Mouse (Mus musculus) spleen, adult 2 months (tissue): Measurements from ENCODE around the gene Cecr2. TPM values are rescaled to one million over a fixed set of nuclear protein-coding genes. Genes with fewer than 3 reads are reported as not detected.

Experiments
- DNase-seq, 2 experiments: peaks; one replicate each; pipeline versions ENCODE4 v3.0.0 to v3.0.0-alpha.2; 2012 to 2021; ENCODE audit warnings: low spot score in 2 of 2, low read depth in 1 of 2
- H3K27ac ChIP-seq: fragments of 200-500 bp; 2 replicates; pipeline ENCODE4 v1.5.1; 2012; ENCODE audit warnings: low read length, inconsistent platforms; ENCODE audit not compliant: insufficient read depth
- H3K27me3 ChIP-seq: fragments of 200-500 bp; 2 replicates; pipeline ENCODE4 v1.6.1; 2012; ENCODE audit warnings: mild to moderate bottlenecking, moderate library complexity, low read length, inconsistent platforms; ENCODE audit not compliant: control insufficient read depth, insufficient read depth
- H3K36me3 ChIP-seq: fragments of 200-500 bp; 2 replicates; pipeline ENCODE4 v1.6.1; 2012; ENCODE audit warnings: mild to moderate bottlenecking, low read length, inconsistent platforms; ENCODE audit not compliant: control insufficient read depth, insufficient read depth
- H3K4me1 ChIP-seq: fragments of 200-500 bp; 2 replicates; pipeline ENCODE4 v1.6.1; 2011; ENCODE audit warnings: inconsistent platforms; ENCODE audit not compliant: control insufficient read depth, insufficient read depth, insufficient read length
- H3K4me3 ChIP-seq: fragments of 200-500 bp; 2 replicates; pipeline ENCODE4 v1.5.1; 2011; ENCODE audit warnings: mild to moderate bottlenecking, inconsistent platforms; ENCODE audit not compliant: insufficient read depth, insufficient read length; ENCODE audit errors: extremely low read depth
- CTCF ChIP-seq: fragments of 200-500 bp; IDR thresholded peaks from 2 replicates; pipeline ENCODE4 v1.5.1; 2011; ENCODE audit warnings: mild to moderate bottlenecking, inconsistent platforms; ENCODE audit not compliant: insufficient read depth, insufficient read length, insufficient replicate concordance; ENCODE audit errors: extremely low read depth
- POLR2A ChIP-seq: fragments of 200-500 bp; IDR thresholded peaks from 2 replicates; pipeline ENCODE4 v1.6.1; 2011; ENCODE audit warnings: low read depth, low read length, inconsistent platforms
- WGBS: fragments of 180-500 bp; shearing (Covaris S2); methylation state at CpG from one replicate; pipeline ENCODE4 v1.1.7; 2018; 5-methylcytosine and 5-hydroxymethylcytosine counted together
- polyA plus RNA-seq: library from polyadenylated mRNA; depleted of rRNA; stranded (reverse); fragments of >200 nt; gene quantifications from 2 replicates; pipeline ENCODE4 v1.2.3, GENCODE M21; 2012

Cecr2 gene
- polyA plus RNA-seq, 1 experiment, result 9.1 TPM

DNA sequence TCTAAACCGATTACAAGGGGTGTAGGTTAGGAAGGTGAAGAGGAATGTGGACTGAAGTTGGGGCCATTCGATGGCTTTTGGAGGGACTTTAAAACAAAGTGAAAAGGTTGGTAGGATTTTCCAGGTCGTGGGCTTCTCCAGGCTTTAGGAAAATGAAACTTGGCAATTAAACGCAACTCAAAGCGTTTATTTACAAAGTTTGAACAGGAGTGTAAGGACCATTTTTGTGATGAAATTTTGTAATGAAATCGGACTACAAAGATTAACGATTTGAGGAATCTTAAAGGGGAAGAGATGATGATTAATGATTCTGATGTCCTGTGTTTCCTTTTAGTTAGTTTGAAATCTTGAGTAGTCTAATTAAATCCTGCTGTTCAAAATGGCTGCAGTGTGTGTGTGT lies 1.7 kb downstream of the Cecr2 start:
- Histone ChIP-seq H3K4me3 (peak overlapping the region; percentile 21), H3K27me3 (peaks cover 3% of the 10 kb centered on the region), H3K27ac (no peak overlapping the region), H3K4me1 (peaks cover 6% of the 10 kb centered on the region), H3K36me3 (no peaks in the 10 kb centered on the region)
- no peak for TF ChIP-seq CTCF
- TF ChIP-seq POLR2A, result no peak
- DNase-seq, result no peak
- WGBS, result 20% methylated on average over 7 of the region's 7 CpGs

DNA sequence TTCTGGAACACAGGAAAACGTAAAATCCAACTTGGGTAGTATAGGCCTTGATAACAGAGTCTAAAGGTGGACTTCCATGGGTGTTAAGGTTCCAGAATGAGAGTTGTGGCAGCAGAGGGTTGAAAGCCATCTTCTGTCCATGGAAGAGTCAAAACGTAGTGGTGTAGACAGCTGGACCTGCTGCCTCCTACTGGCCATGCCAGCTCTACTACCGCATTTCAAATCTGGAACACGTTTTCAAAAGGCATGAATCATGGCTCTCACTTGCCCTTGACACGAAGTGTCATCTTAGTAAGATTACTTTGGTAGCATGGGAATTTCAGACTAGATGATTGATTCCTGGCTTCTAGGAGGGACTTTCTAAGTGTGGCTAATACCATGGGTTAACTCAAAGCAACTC lies 8.0 kb downstream of the Cecr2 start:
- H3K4me1 ChIP-seq, result no peaks in the 10 kb centered on the region; the same call in 1 of the 2 replicates
- DNase-seq, result peak in 1 of 2 experiments; percentile 52
- 37% methylated on average over 5 of the region's 5 CpGs for WGBS
- no peak overlapping the region for H3K4me3 ChIP-seq
- H3K27ac ChIP-seq, result no peak overlapping the region
- H3K27me3 ChIP-seq, result no peaks in the 10 kb centered on the region
- H3K36me3 ChIP-seq, result no peaks in the 10 kb centered on the region
- TF ChIP-seq CTCF, result peak; percentile 42; the same call in 1 of the 2 replicates
- TF ChIP-seq POLR2A, result no peak

DNA sequence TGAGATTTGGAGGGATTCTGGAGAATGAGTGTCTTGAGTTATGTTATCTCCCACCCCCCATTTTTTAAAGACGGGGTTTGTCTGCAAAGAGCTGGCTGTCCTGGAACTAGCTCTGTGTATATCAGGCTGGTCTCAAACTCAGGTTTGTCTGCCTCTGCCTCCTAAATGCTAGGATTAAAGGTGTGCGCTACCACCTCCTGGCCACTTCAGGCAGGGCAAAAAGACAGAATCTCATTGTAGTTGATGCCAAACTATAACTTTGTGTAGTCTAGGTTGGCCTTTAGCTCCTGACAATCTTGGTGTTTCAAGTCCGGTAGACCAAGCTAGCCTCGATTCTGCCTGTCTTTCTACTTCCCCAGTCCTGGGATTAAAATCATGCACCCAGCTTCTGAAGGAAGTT lies 8.7 kb downstream of the Cecr2 start:
- no peaks in the 10 kb centered on the region for H3K27me3 ChIP-seq
- H3K27ac ChIP-seq, result no peak overlapping the region
- 75% methylated on average over 4 of the region's 4 CpGs for WGBS
- no peak overlapping the region for H3K4me3 ChIP-seq
- H3K36me3 ChIP-seq, result no peaks in the 10 kb centered on the region
- H3K4me1 ChIP-seq, result no peaks in the 10 kb centered on the region; the same call in 1 of the 2 replicates
- TF ChIP-seq POLR2A (no peak), CTCF (peak; percentile 39; the same call in 1 of the 2 replicates)
- DNase-seq, result peak in 1 of 2 experiments; percentile 45

DNA sequence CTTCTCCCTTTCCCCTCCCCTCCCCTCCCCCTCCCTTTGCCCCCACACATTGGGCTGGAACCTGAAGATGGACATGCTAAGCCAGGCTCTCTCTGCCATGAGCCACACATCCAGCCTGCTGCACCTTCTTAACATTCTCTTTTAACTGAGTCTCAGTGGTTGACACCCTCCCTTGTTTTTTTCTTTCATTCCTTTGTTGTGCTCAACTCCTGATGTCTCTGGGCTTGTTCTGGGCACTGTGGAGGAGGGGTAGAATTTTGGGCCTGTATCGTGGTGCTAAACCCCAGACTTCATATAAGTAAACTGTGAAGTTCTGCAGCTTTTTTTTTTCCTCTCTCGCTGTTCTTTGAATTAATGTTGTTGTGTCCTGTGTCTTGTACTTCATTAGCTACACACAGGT lies 9.8 kb downstream of the Cecr2 start:
- 86% methylated on average over 2 of the region's 2 CpGs for WGBS
- no peaks in the 10 kb centered on the region for H3K4me1 ChIP-seq
- H3K27me3 ChIP-seq, result no peaks in the 10 kb centered on the region
- TF ChIP-seq POLR2A, result no peak
- TF ChIP-seq CTCF, result no peak
- no peak overlapping the region for H3K27ac ChIP-seq
- H3K4me3 ChIP-seq, result no peak overlapping the region
- H3K36me3 ChIP-seq, result no peaks in the 10 kb centered on the region
- no peak for DNase-seq

DNA sequence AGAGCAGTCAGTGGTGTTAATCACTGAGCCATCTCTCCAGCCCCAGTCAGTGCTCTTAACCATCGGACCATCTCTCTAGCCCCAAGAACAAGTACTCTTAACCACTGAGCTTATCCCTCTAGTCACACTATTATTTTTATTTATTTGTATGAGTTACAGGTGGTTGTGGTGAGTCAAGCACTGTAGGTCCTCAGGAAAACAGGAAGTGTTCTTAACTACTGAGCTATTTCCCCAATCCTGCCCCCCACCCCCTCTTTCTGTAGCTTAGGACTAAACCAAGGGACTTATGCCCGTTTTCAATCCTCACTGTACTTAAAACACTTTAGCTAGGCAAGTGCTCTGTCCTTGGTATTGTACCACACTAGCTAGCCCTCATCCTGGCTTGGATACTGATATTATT lies 17.2 kb downstream of the Cecr2 start:
- 48% methylated on average over 2 of the region's 2 CpGs for WGBS
- H3K4me1 ChIP-seq, result peaks cover 4% of the 10 kb centered on the region
- no peak for TF ChIP-seq CTCF
- no peak for TF ChIP-seq POLR2A
- H3K27me3 ChIP-seq, result no peaks in the 10 kb centered on the region
- H3K27ac ChIP-seq, result no peak overlapping the region
- no peak for DNase-seq
- H3K4me3 ChIP-seq, result no peak overlapping the region
- H3K36me3 ChIP-seq, result no peaks in the 10 kb centered on the region

DNA sequence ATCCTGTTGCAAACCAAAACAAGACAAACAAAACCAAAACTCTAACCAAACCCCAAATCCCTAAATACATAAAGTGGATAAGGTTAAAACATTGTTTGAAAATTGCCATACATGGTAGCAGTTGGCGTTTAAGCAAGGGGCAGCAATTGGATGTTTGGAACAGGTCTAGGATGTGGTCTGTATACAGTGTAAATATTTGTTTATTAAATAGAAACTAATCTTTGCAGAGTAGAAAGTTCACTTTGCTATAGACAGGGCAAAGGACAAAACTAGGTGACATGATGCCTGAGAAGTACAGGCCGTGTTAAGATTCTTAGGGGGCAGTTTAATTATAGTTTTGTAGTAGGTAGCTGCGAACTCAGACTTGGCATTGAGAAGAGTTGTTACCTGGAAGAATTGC lies 18.6 kb downstream of the Cecr2 start:
- no peak overlapping the region for H3K27ac ChIP-seq
- TF ChIP-seq CTCF, result no peak
- TF ChIP-seq POLR2A, result no peak
- no peak overlapping the region for H3K4me3 ChIP-seq
- H3K27me3 ChIP-seq, result no peaks in the 10 kb centered on the region
- H3K36me3 ChIP-seq, result no peaks in the 10 kb centered on the region
- WGBS, result 90% methylated on average over 3 of the region's 3 CpGs
- no peak for DNase-seq
- H3K4me1 ChIP-seq, result peaks cover 4% of the 10 kb centered on the region

DNA sequence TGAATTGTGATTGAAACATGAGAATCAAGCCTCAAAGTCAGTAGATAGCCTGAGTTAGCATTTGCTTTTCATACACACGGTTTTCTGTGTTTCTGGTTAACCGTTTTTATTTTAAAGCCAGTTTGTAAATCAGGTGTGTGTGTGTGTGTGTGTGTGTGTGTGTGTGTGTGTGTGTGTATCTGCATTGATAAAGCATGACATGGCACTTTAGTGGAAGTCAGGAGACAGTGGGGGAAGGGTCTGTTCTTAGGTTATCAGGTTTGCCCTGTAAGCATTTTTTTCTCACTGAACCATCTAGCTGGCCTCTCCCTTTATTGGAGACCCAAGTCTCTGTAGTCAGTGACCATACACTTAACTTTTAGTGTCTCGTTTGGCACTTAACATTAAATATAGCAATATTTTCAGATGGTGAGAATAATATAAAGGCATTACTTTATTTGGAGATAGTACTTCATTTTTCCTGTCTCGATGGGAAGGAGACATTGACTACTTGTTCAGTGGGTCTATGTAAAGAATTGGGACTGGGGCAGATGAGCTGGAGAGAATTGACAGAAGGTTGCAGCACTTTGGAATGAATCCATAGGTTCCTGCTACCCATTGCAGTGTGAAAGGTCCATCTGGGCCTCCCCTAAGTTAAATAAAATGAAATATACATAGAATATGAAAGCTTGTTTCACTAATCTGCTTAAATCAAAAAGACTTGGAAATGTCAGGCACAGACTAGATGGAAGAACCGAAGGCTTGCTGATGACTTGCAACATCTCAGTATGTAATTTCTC lies 20.9 kb downstream of the Cecr2 start:
- TF ChIP-seq POLR2A (no peak), CTCF (no peak)
- peaks cover 4% of the 10 kb centered on the region for H3K4me1 ChIP-seq
- no peaks in the 10 kb centered on the region for H3K36me3 ChIP-seq
- DNase-seq, result no peak
- H3K27me3 ChIP-seq, result no peaks in the 10 kb centered on the region
- no peak overlapping the region for H3K4me3 ChIP-seq
- no peak overlapping the region for H3K27ac ChIP-seq
- WGBS, result 86% methylated on average over 5 of the region's 5 CpGs
